Mouse (Mus musculus): ENCODE measurements around the gene Paqr9.

DNA sequence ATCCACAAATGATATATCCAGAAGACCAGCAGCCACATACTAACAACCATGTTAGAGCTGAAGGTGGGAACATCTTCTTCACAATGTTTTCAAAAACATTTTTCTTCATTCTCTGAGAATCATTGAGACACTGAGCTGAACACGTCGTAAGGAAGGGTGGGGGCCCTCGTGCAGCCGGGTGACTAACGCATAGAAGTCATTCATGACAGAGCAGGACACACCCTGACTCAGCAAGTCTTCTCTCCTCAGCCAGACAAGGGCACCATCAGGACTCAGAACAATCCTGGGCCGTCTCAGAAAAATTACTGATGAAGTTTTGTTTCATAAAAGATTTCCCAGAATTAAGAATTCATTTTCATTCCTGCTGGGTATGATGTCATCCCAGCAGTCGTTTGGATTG lies 12.8 kb upstream of the Paqr9 start:
- no peak for TF ChIP-seq CTCF (conservative IDR thresholded peaks at IDR 0.05; ENCODE audit: insufficient read depth, insufficient read length, low read depth, low read length)
- TF ChIP-seq POLR2A (IDR thresholded peaks at IDR 0.05; ENCODE audit: low read depth, low read length), result no peak

Data from kidney, adult 2 months (tissue).